In genomic region chr3:107595264-107595937, GRCm38 (mm10) we compare ENCODE assay signal across 9 mouse cellular contexts. TPM values are rescaled to one million over a fixed set of nuclear protein-coding genes. Genes with fewer than 3 reads are reported as not detected.
DNase-seq lines count a peak whose midpoint lies in the region; ATAC-seq and TF ChIP-seq lines count a peak whose summit lies in the region.
"Had no signal": no experiment of that assay in that cellular context is flagged by ENCODE, and none has a peak within 500 bp of the region (broad histone marks: within the 10 kb centered on the region; RNA-seq: fewer than 3 reads in every experiment).

No protein-coding gene starts in this region.

- WGBS in kidney, postnatal 0 days, result under 1% methylated on average over 48 of the region's 50 CpGs
- WGBS in embryonic facial prominence, embryonic 14.5 days, result under 1% methylated on average over 32 of the region's 50 CpGs
- WGBS in intestine, embryonic 14.5 days, result 1% methylated on average over 46 of the region's 50 CpGs
- 0% methylated on average over 50 of the region's 50 CpGs for WGBS in neural tube, embryonic 11.5 days

- peak overlapping the region; percentile 35 for H3K4me3 ChIP-seq in kidney, postnatal 0 days (replicated peaks; ENCODE audit: low read depth, low read length)
- H3K4me3 ChIP-seq in embryonic facial prominence, embryonic 14.5 days (ENCODE audit: low read depth, low read length), result peak overlapping the region; percentile 52
- H3K4me3 ChIP-seq in intestine, embryonic 14.5 days (ENCODE audit: low read depth, low read length), result peak overlapping the region; percentile 31
- peak overlapping the region; percentile 28 for H3K4me3 ChIP-seq in neural tube, embryonic 11.5 days (ENCODE audit: low read depth, low read length)

- H3K27me3 ChIP-seq in kidney, postnatal 0 days (ENCODE audit: insufficient read depth, low read length), result peaks cover 66% of the 10 kb centered on the region
- peaks cover 71% of the 10 kb centered on the region for H3K27me3 ChIP-seq in embryonic facial prominence, embryonic 14.5 days (replicated peaks; ENCODE audit: control insufficient read depth, insufficient read depth, low read length)
- H3K27me3 ChIP-seq in intestine, embryonic 14.5 days (replicated peaks; ENCODE audit: control insufficient read depth, insufficient read depth, low read length), result peaks cover 93% of the 10 kb centered on the region
- peaks cover 71% of the 10 kb centered on the region for H3K27me3 ChIP-seq in neural tube, embryonic 11.5 days (ENCODE audit: control insufficient read depth, insufficient read depth, low read length)

- no peaks in the 10 kb centered on the region for H3K36me3 ChIP-seq in kidney, postnatal 0 days (ENCODE audit: insufficient read depth, low read length)
- H3K36me3 ChIP-seq in embryonic facial prominence, embryonic 14.5 days (ENCODE audit: control insufficient read depth, insufficient read depth, low read length), result no peaks in the 10 kb centered on the region
- no peaks in the 10 kb centered on the region for H3K36me3 ChIP-seq in intestine, embryonic 14.5 days (ENCODE audit: control insufficient read depth, insufficient read depth, low read length)
- no peaks in the 10 kb centered on the region for H3K36me3 ChIP-seq in neural tube, embryonic 11.5 days (ENCODE audit: control insufficient read depth, insufficient read depth, low read length)

- no peak for DNase-seq in kidney, postnatal 0 days (ENCODE audit: low spot score)
- DNase-seq in kidney, postnatal 14 days, result no peak
- no peak for DNase-seq in embryonic facial prominence, embryonic 14.5 days (ENCODE audit: low spot score)
- peak; percentile 83 for DNase-seq in intestine, embryonic 14.5 days (ENCODE audit: low spot score)
- DNase-seq in neural tube, embryonic 11.5 days (ENCODE audit: low spot score), result peak; percentile 52
- no peak for DNase-seq in adrenal gland, adult 18-20 months (ENCODE audit: low spot score in 2 of 2)
- no peak for DNase-seq in c-Kit-positive CD71-positive TER-119-positive erythroid progenitor cells, embryonic 14.5 days (ENCODE audit: low spot score)
- no peak for DNase-seq in gastrocnemius, adult 8-10 months (ENCODE audit: low spot score in 2 of 2)

- TF ChIP-seq CTCF in kidney, postnatal 0 days (IDR thresholded peaks at IDR 0.05; ENCODE audit: low read depth), result no peak

- H3K9me3 ChIP-seq in kidney, postnatal 0 days (replicated peaks; ENCODE audit: low read length), result no peaks in the 10 kb centered on the region
- no peaks in the 10 kb centered on the region for H3K9me3 ChIP-seq in embryonic facial prominence, embryonic 14.5 days (ENCODE audit: control insufficient read depth, low read length)
- no peaks in the 10 kb centered on the region for H3K9me3 ChIP-seq in intestine, embryonic 14.5 days (ENCODE audit: control insufficient read depth, low read length)
- H3K9me3 ChIP-seq in neural tube, embryonic 11.5 days (ENCODE audit: control insufficient read depth, low read length), result no peaks in the 10 kb centered on the region

- H3K9ac ChIP-seq in kidney, postnatal 0 days (ENCODE audit: low read depth, low read length), result no peak overlapping the region
- peak overlapping the region; percentile 68 for H3K9ac ChIP-seq in embryonic facial prominence, embryonic 14.5 days (ENCODE audit: low read depth, low read length)
- H3K9ac ChIP-seq in intestine, embryonic 14.5 days (ENCODE audit: low read length), result no peak overlapping the region
- H3K9ac ChIP-seq in neural tube, embryonic 11.5 days (ENCODE audit: low read length), result no peak overlapping the region

- peaks cover 4% of the 10 kb centered on the region for H3K4me1 ChIP-seq in kidney, postnatal 0 days (replicated peaks; ENCODE audit: insufficient read depth, low read length)
- peaks cover 12% of the 10 kb centered on the region for H3K4me1 ChIP-seq in embryonic facial prominence, embryonic 14.5 days (ENCODE audit: control insufficient read depth, insufficient read depth, low read length)
- H3K4me1 ChIP-seq in intestine, embryonic 14.5 days (replicated peaks; ENCODE audit: control insufficient read depth, insufficient read depth, low read length), result peaks cover 4% of the 10 kb centered on the region
- H3K4me1 ChIP-seq in neural tube, embryonic 11.5 days (ENCODE audit: control insufficient read depth, insufficient read depth, low read length), result peaks cover 10% of the 10 kb centered on the region

- ATAC-seq in kidney, postnatal 0 days (replicated peaks; ENCODE audit: low FRiP score, low read depth), result no peak; the same call in 1 of the 2 replicates
- peak; percentile 23; the same call in 1 of the 2 replicates for ATAC-seq in embryonic facial prominence, embryonic 14.5 days (ENCODE audit: low read depth)
- peak; percentile 55 for ATAC-seq in intestine, embryonic 14.5 days (replicated peaks; ENCODE audit: low FRiP score, low TSS enrichment, low read depth)
- ATAC-seq in neural tube, embryonic 11.5 days (ENCODE audit: insufficient read depth, low FRiP score, low TSS enrichment), result peak; percentile 36; the same call in 1 of the 2 replicates

- H3K27ac ChIP-seq in kidney, postnatal 0 days, result no peak overlapping the region
- peak overlapping the region; percentile 71 for H3K27ac ChIP-seq in embryonic facial prominence, embryonic 14.5 days (replicated peaks; ENCODE audit: low read depth, low read length)
- H3K27ac ChIP-seq in intestine, embryonic 14.5 days (ENCODE audit: low read depth), result no peak overlapping the region
- H3K27ac ChIP-seq in neural tube, embryonic 11.5 days (ENCODE audit: low read depth, low read length), result no peak overlapping the region

- H3K4me2 ChIP-seq in kidney, postnatal 0 days (ENCODE audit: low read length), result peak overlapping the region; percentile 57
- H3K4me2 ChIP-seq in embryonic facial prominence, embryonic 14.5 days (ENCODE audit: low read depth, low read length), result peak overlapping the region; percentile 65
- peak overlapping the region; percentile 57 for H3K4me2 ChIP-seq in intestine, embryonic 14.5 days (ENCODE audit: low read length)
- H3K4me2 ChIP-seq in neural tube, embryonic 11.5 days (ENCODE audit: low read depth), result peak overlapping the region; percentile 54

RNA-seq across cellular contexts. Expression of gene Alx3, which starts 0.6 kb away (rescaled TPM):
- polyA plus RNA-seq in kidney, postnatal 0 days (2015; fragmentation: Nextera tagmentation; extraction: Ambion mirVana), result 0.09 TPM in 2 replicates
- polyA plus RNA-seq in embryonic facial prominence, embryonic 14.5 days (2014; fragmentation: Nextera tagmentation; extraction: Ambion mirVana), result 9.2 and 13.5 TPM in 2 replicates
- polyA plus RNA-seq in intestine, embryonic 14.5 days (2014; fragmentation: Nextera tagmentation; extraction: Ambion mirVana), result not detected in 2 replicates
- polyA plus RNA-seq in neural tube, embryonic 11.5 days (2014; fragmentation: Nextera tagmentation; extraction: Ambion mirVana), result 0.88 and 1.5 TPM in 2 replicates
- not detected for total RNA-seq in adrenal gland, adult 18-20 months (2021)
- total RNA-seq in gastrocnemius, adult 8-10 months (2022), result not detected
- total RNA-seq: heart, postnatal 36 days had no signal

RNA-seq across cellular contexts. Expression of gene Gm10961, which starts 35.7 kb away (rescaled TPM):
- polyA plus RNA-seq in kidney, postnatal 0 days (2015; fragmentation: Nextera tagmentation; extraction: Ambion mirVana), result not detected in 2 replicates
- polyA plus RNA-seq in embryonic facial prominence, embryonic 14.5 days (2014; fragmentation: Nextera tagmentation; extraction: Ambion mirVana), result not detected in 2 replicates
- not detected in 2 replicates for polyA plus RNA-seq in intestine, embryonic 14.5 days (2014; fragmentation: Nextera tagmentation; extraction: Ambion mirVana)
- not detected in 2 replicates for polyA plus RNA-seq in neural tube, embryonic 11.5 days (2014; fragmentation: Nextera tagmentation; extraction: Ambion mirVana)
- not detected for total RNA-seq in adrenal gland, adult 18-20 months (2021)
- total RNA-seq in gastrocnemius, adult 8-10 months (2022), result not detected
- total RNA-seq: heart, postnatal 36 days had no signal

RNA-seq across cellular contexts. Expression of gene Strip1, which starts 36.1 kb away (rescaled TPM):
- polyA plus RNA-seq in kidney, postnatal 0 days (2015; fragmentation: Nextera tagmentation; extraction: Ambion mirVana), result 34.4 and 34.9 TPM in 2 replicates
- polyA plus RNA-seq in embryonic facial prominence, embryonic 14.5 days (2014; fragmentation: Nextera tagmentation; extraction: Ambion mirVana), result 53.7 and 59.7 TPM in 2 replicates
- 49.4 and 49.7 TPM in 2 replicates for polyA plus RNA-seq in intestine, embryonic 14.5 days (2014; fragmentation: Nextera tagmentation; extraction: Ambion mirVana)
- polyA plus RNA-seq in neural tube, embryonic 11.5 days (2014; fragmentation: Nextera tagmentation; extraction: Ambion mirVana), result 101 and 108 TPM in 2 replicates
- total RNA-seq in adrenal gland, adult 18-20 months (2021), result 10 to 100 TPM; 28.2 to 34.6 TPM
- total RNA-seq in gastrocnemius, adult 8-10 months (2022), result 10 to 100 TPM; 15.1 to 18.4 (median 16.5) TPM

RNA-seq across cellular contexts. Expression of gene Ubl4b, which starts 40.5 kb away (rescaled TPM):
- polyA plus RNA-seq in kidney, postnatal 0 days (2015; fragmentation: Nextera tagmentation; extraction: Ambion mirVana), result not detected in 2 replicates
- not detected in 2 replicates for polyA plus RNA-seq in embryonic facial prominence, embryonic 14.5 days (2014; fragmentation: Nextera tagmentation; extraction: Ambion mirVana)
- polyA plus RNA-seq in intestine, embryonic 14.5 days (2014; fragmentation: Nextera tagmentation; extraction: Ambion mirVana), result not detected in 2 replicates
- not detected in 2 replicates for polyA plus RNA-seq in neural tube, embryonic 11.5 days (2014; fragmentation: Nextera tagmentation; extraction: Ambion mirVana)
- total RNA-seq in adrenal gland, adult 18-20 months (2021), result not detected
- total RNA-seq in gastrocnemius, adult 8-10 months (2022), result not detected
- total RNA-seq: heart, postnatal 36 days had no signal

Comparison
In these comparisons a context has a peak if more than half of its experiments do, and no peak if none do; other contexts are left out.
1. DNase-seq: peak in intestine, embryonic 14.5 days (single experiment) and neural tube, embryonic 11.5 days (single experiment); none in kidney, postnatal 0 days (single experiment), kidney, postnatal 14 days (single experiment), embryonic facial prominence, embryonic 14.5 days (single experiment), adrenal gland, adult 18-20 months (0 of 2), c-Kit-positive CD71-positive TER-119-positive erythroid progenitor cells, embryonic 14.5 days (single experiment) and gastrocnemius, adult 8-10 months (0 of 2).
2. Peak in every context shown above with its lines, with median percentiles within 50 percentile points of each other: H3K4me2 ChIP-seq and H3K4me3 ChIP-seq.